Mouse (Mus musculus): ENCODE measurements around the gene Kdm6b. TPM values are rescaled to one million over a fixed set of nuclear protein-coding genes. Genes with fewer than 3 reads are reported as not detected.

Kdm6b gene
- polyA plus RNA-seq, 1 experiment from 2014 or later = 18.2 TPM

- no peak overlapping the region for H3K4me2 ChIP-seq (ENCODE audit: low read depth, low read length)
- peaks cover 5% of the 10 kb centered on the region for H3K4me1 ChIP-seq (ENCODE audit: control insufficient read depth, insufficient read depth, low read length)
- H3K9me3 ChIP-seq (replicated peaks; ENCODE audit: control insufficient read depth, low read length) = no peaks in the 10 kb centered on the region
- H3K27me3 ChIP-seq (ENCODE audit: control insufficient read depth, insufficient read depth, low read length) = no peaks in the 10 kb centered on the region
- H3K27ac ChIP-seq (ENCODE audit: low read length) = no peak overlapping the region
- 73% methylated on average over 6 of the region's 6 CpGs for WGBS
- H3K36me3 ChIP-seq (ENCODE audit: control insufficient read depth, insufficient read depth) = no peaks in the 10 kb centered on the region
- no peak overlapping the region for H3K4me3 ChIP-seq (ENCODE audit: low read length)
- no peak for ATAC-seq (replicated peaks; ENCODE audit: extremely low read depth, insufficient read depth, low FRiP score)
- H3K9ac ChIP-seq (ENCODE audit: low read length) = no peak overlapping the region
Observed at GRCm38 (mm10) chr11:69384979-69385378, 28.5 kb downstream of the Kdm6b start.

- WGBS = 48% methylated on average over 10 of the region's 10 CpGs
- Histone ChIP-seq H3K9ac (ENCODE audit: low read length) (no peak overlapping the region), H3K27ac (ENCODE audit: low read length) (no peak overlapping the region), H3K4me3 (ENCODE audit: low read length) (no peak overlapping the region), H3K4me2 (ENCODE audit: low read depth, low read length) (no peak overlapping the region), H3K9me3 (replicated peaks; ENCODE audit: control insufficient read depth, low read length) (no peaks in the 10 kb centered on the region), H3K4me1 (ENCODE audit: control insufficient read depth, insufficient read depth, low read length) (0 out of 2 replicates have a peak, but pooled peaks cover 3% of the 10 kb centered on the region), H3K27me3 (ENCODE audit: control insufficient read depth, insufficient read depth, low read length) (no peaks in the 10 kb centered on the region), H3K36me3 (ENCODE audit: control insufficient read depth, insufficient read depth) (no peaks in the 10 kb centered on the region)
- no peak for ATAC-seq (replicated peaks; ENCODE audit: extremely low read depth, insufficient read depth, low FRiP score)
Observed at GRCm38 (mm10) chr11:69382478-69383105, 30.9 kb downstream of the Kdm6b start.

GRCm38 (mm10) chr11:69381356-69381755 is 32.1 kb downstream of the Kdm6b start:
- H3K9me3 ChIP-seq (replicated peaks; ENCODE audit: control insufficient read depth, low read length) = no peaks in the 10 kb centered on the region
- no peak for ATAC-seq (replicated peaks; ENCODE audit: extremely low read depth, insufficient read depth, low FRiP score)
- no peak overlapping the region for H3K27ac ChIP-seq (ENCODE audit: low read length)
- 0 out of 2 replicates have a peak, but pooled peaks cover 3% of the 10 kb centered on the region for H3K4me1 ChIP-seq (ENCODE audit: control insufficient read depth, insufficient read depth, low read length)
- H3K4me2 ChIP-seq (ENCODE audit: low read depth, low read length) = no peak overlapping the region
- H3K27me3 ChIP-seq (ENCODE audit: control insufficient read depth, insufficient read depth, low read length) = no peaks in the 10 kb centered on the region
- 57% methylated on average over 6 of the region's 6 CpGs for WGBS
- H3K36me3 ChIP-seq (ENCODE audit: control insufficient read depth, insufficient read depth) = no peaks in the 10 kb centered on the region
- no peak overlapping the region for H3K4me3 ChIP-seq (ENCODE audit: low read length)
- no peak overlapping the region for H3K9ac ChIP-seq (ENCODE audit: low read length)

GRCm38 (mm10) chr11:69379600-69379999 is 33.9 kb downstream of the Kdm6b start:
- H3K4me2 ChIP-seq (ENCODE audit: low read depth, low read length) = no peak overlapping the region
- ATAC-seq (replicated peaks; ENCODE audit: extremely low read depth, insufficient read depth, low FRiP score) = no peak
- no peaks in the 10 kb centered on the region for H3K9me3 ChIP-seq (replicated peaks; ENCODE audit: control insufficient read depth, low read length)
- no peak overlapping the region for H3K27ac ChIP-seq (ENCODE audit: low read length)
- H3K9ac ChIP-seq (ENCODE audit: low read length) = no peak overlapping the region
- 76% methylated on average over 3 of the region's 3 CpGs for WGBS
- no peaks in the 10 kb centered on the region for H3K36me3 ChIP-seq (ENCODE audit: control insufficient read depth, insufficient read depth)
- 0 out of 2 replicates have a peak, but pooled peaks cover 3% of the 10 kb centered on the region for H3K4me1 ChIP-seq (ENCODE audit: control insufficient read depth, insufficient read depth, low read length)
- no peak overlapping the region for H3K4me3 ChIP-seq (ENCODE audit: low read length)
- no peaks in the 10 kb centered on the region for H3K27me3 ChIP-seq (ENCODE audit: control insufficient read depth, insufficient read depth, low read length)

GRCm38 (mm10) chr11:69377766-69378165 is 35.7 kb downstream of the Kdm6b start:
- Histone ChIP-seq H3K4me2 (ENCODE audit: low read depth, low read length) (no peak overlapping the region), H3K4me1 (ENCODE audit: control insufficient read depth, insufficient read depth, low read length) (0 out of 2 replicates have a peak, but pooled peaks cover 3% of the 10 kb centered on the region), H3K27me3 (ENCODE audit: control insufficient read depth, insufficient read depth, low read length) (no peaks in the 10 kb centered on the region), H3K9me3 (replicated peaks; ENCODE audit: control insufficient read depth, low read length) (no peaks in the 10 kb centered on the region), H3K27ac (ENCODE audit: low read length) (no peak overlapping the region), H3K36me3 (ENCODE audit: control insufficient read depth, insufficient read depth) (no peaks in the 10 kb centered on the region), H3K4me3 (ENCODE audit: low read length) (no peak overlapping the region), H3K9ac (ENCODE audit: low read length) (no peak overlapping the region)
- WGBS = 49% methylated on average over 3 of the region's 3 CpGs
- ATAC-seq (replicated peaks; ENCODE audit: extremely low read depth, insufficient read depth, low FRiP score) = no peak

GRCm38 (mm10) chr11:69375646-69376045 is 37.8 kb downstream of the Kdm6b start:
- Histone ChIP-seq H3K27me3 (ENCODE audit: control insufficient read depth, insufficient read depth, low read length) (no peaks in the 10 kb centered on the region), H3K9ac (ENCODE audit: low read length) (no peak overlapping the region), H3K4me3 (ENCODE audit: low read length) (no peak overlapping the region), H3K27ac (ENCODE audit: low read length) (no peak overlapping the region), H3K4me1 (ENCODE audit: control insufficient read depth, insufficient read depth, low read length) (peaks cover 12% of the 10 kb centered on the region), H3K4me2 (ENCODE audit: low read depth, low read length) (no peak overlapping the region), H3K9me3 (replicated peaks; ENCODE audit: control insufficient read depth, low read length) (no peaks in the 10 kb centered on the region), H3K36me3 (ENCODE audit: control insufficient read depth, insufficient read depth) (no peaks in the 10 kb centered on the region)
- WGBS = 85% methylated on average over 4 of the region's 4 CpGs
- no peak for ATAC-seq (replicated peaks; ENCODE audit: extremely low read depth, insufficient read depth, low FRiP score)

- H3K4me1 ChIP-seq (ENCODE audit: control insufficient read depth, insufficient read depth, low read length) = peaks cover 14% of the 10 kb centered on the region
- no peak overlapping the region for H3K4me2 ChIP-seq (ENCODE audit: low read depth, low read length)
- H3K36me3 ChIP-seq (ENCODE audit: control insufficient read depth, insufficient read depth) = no peaks in the 10 kb centered on the region
- H3K4me3 ChIP-seq (ENCODE audit: low read length) = no peak overlapping the region
- ATAC-seq (replicated peaks; ENCODE audit: extremely low read depth, insufficient read depth, low FRiP score) = no peak
- H3K9me3 ChIP-seq (replicated peaks; ENCODE audit: control insufficient read depth, low read length) = no peaks in the 10 kb centered on the region
- no peaks in the 10 kb centered on the region for H3K27me3 ChIP-seq (ENCODE audit: control insufficient read depth, insufficient read depth, low read length)
- H3K9ac ChIP-seq (ENCODE audit: low read length) = no peak overlapping the region
- 87% methylated on average over 16 of the region's 16 CpGs for WGBS
- no peak overlapping the region for H3K27ac ChIP-seq (ENCODE audit: low read length)
Observed at GRCm38 (mm10) chr11:69373223-69373965, 40.1 kb downstream of the Kdm6b start.

- no peak overlapping the region for H3K9ac ChIP-seq (ENCODE audit: low read length)
- H3K36me3 ChIP-seq (ENCODE audit: control insufficient read depth, insufficient read depth) = no peaks in the 10 kb centered on the region
- ATAC-seq (replicated peaks; ENCODE audit: extremely low read depth, insufficient read depth, low FRiP score) = no peak
- peaks cover 19% of the 10 kb centered on the region for H3K4me1 ChIP-seq (ENCODE audit: control insufficient read depth, insufficient read depth, low read length)
- H3K4me2 ChIP-seq (ENCODE audit: low read depth, low read length) = no peak overlapping the region
- H3K27me3 ChIP-seq (ENCODE audit: control insufficient read depth, insufficient read depth, low read length) = no peaks in the 10 kb centered on the region
- H3K4me3 ChIP-seq (ENCODE audit: low read length) = no peak overlapping the region
- 57% methylated on average over 3 of the region's 3 CpGs for WGBS
- no peaks in the 10 kb centered on the region for H3K9me3 ChIP-seq (replicated peaks; ENCODE audit: control insufficient read depth, low read length)
- peak overlapping the region; percentile 24 for H3K27ac ChIP-seq (ENCODE audit: low read length)
Observed at GRCm38 (mm10) chr11:69372780-69373170, 40.7 kb downstream of the Kdm6b start.

- H3K9me3 ChIP-seq (replicated peaks; ENCODE audit: control insufficient read depth, low read length) = no peaks in the 10 kb centered on the region
- WGBS = 24% methylated on average over 12 of the region's 12 CpGs
- no peaks in the 10 kb centered on the region for H3K36me3 ChIP-seq (ENCODE audit: control insufficient read depth, insufficient read depth)
- H3K9ac ChIP-seq (ENCODE audit: low read length) = no peak overlapping the region; the same call in 1 of the 2 replicates
- ATAC-seq (replicated peaks; ENCODE audit: extremely low read depth, insufficient read depth, low FRiP score) = no peak
- 0 out of 2 replicates have a peak overlapping the region, but pooled peaks have one; percentile 8 for H3K4me2 ChIP-seq (ENCODE audit: low read depth, low read length)
- no peaks in the 10 kb centered on the region for H3K27me3 ChIP-seq (ENCODE audit: control insufficient read depth, insufficient read depth, low read length)
- peaks cover 24% of the 10 kb centered on the region for H3K4me1 ChIP-seq (ENCODE audit: control insufficient read depth, insufficient read depth, low read length)
- H3K4me3 ChIP-seq (ENCODE audit: low read length) = no peak overlapping the region
- H3K27ac ChIP-seq (ENCODE audit: low read length) = peak overlapping the region; percentile 24
Observed at GRCm38 (mm10) chr11:69372056-69372779, 41.3 kb downstream of the Kdm6b start.

Data from heart, embryonic 16.5 days (tissue).